Mouse (Mus musculus) small intestine, adult 2 months (tissue): ENCODE measurements around the gene Scpep1. TPM values are rescaled to one million over a fixed set of nuclear protein-coding genes. Genes with fewer than 3 reads are reported as not detected.

Experiments
- H3K27ac ChIP-seq: fragments of 200-500 bp; 2 replicates; pipeline ENCODE4 v1.5.1; 2012; ENCODE audit warnings: low read depth, low read length, control low read depth, inconsistent platforms; ENCODE audit not compliant: insufficient read depth
- H3K27me3 ChIP-seq: fragments of 200-500 bp; 2 replicates; pipeline ENCODE4 v1.6.1; 2012; ENCODE audit warnings: mild to moderate bottlenecking, moderate library complexity, low read length, inconsistent platforms; ENCODE audit not compliant: control insufficient read depth, insufficient read depth
- H3K36me3 ChIP-seq: fragments of 200-500 bp; 2 replicates; pipeline ENCODE4 v1.6.1; 2012; ENCODE audit warnings: mild to moderate bottlenecking, low read length, control low read depth, inconsistent platforms; ENCODE audit not compliant: control insufficient read depth, insufficient read depth
- H3K4me1 ChIP-seq: fragments of 200-500 bp; 2 replicates; pipeline ENCODE4 v1.6.1; 2012; ENCODE audit warnings: low read length, inconsistent platforms, mixed read lengths; ENCODE audit not compliant: control insufficient read depth, insufficient read depth, insufficient read length
- H3K4me3 ChIP-seq: fragments of 200-500 bp; 2 replicates; pipeline ENCODE4 v1.5.1; 2012; ENCODE audit warnings: low read depth, mild to moderate bottlenecking, control low read depth, inconsistent platforms, low read length, moderate library complexity
- CTCF ChIP-seq: fragments of 200-500 bp; IDR thresholded peaks from 2 replicates; pipeline ENCODE4 v1.5.1; 2012; ENCODE audit warnings: low read depth, mild to moderate bottlenecking, control low read depth, inconsistent platforms, low read length, moderate library complexity, mixed read lengths; ENCODE audit not compliant: insufficient replicate concordance, insufficient read length; ENCODE audit errors: extremely low read depth
- POLR2A ChIP-seq: fragments of 200-500 bp; IDR thresholded peaks from 2 replicates; pipeline ENCODE4 v1.6.1; 2012; ENCODE audit warnings: low read depth, mild to moderate bottlenecking, control low read depth, inconsistent platforms, low read length, moderate library complexity
- WGBS: fragments of 180-500 bp; shearing (Covaris S2); methylation state at CpG from one replicate; pipeline ENCODE4 v1.1.7; 2018; 5-methylcytosine and 5-hydroxymethylcytosine counted together
- polyA plus RNA-seq: library from polyadenylated mRNA; depleted of rRNA; stranded (reverse); fragments of >200 nt; gene quantifications from 2 replicates; pipeline ENCODE4 v1.2.3, GENCODE M21; 2012; rRNA removed

The Scpep1 gene
- polyA plus RNA-seq, result 4.7 and 31.1 TPM in 2 replicates

DNA sequence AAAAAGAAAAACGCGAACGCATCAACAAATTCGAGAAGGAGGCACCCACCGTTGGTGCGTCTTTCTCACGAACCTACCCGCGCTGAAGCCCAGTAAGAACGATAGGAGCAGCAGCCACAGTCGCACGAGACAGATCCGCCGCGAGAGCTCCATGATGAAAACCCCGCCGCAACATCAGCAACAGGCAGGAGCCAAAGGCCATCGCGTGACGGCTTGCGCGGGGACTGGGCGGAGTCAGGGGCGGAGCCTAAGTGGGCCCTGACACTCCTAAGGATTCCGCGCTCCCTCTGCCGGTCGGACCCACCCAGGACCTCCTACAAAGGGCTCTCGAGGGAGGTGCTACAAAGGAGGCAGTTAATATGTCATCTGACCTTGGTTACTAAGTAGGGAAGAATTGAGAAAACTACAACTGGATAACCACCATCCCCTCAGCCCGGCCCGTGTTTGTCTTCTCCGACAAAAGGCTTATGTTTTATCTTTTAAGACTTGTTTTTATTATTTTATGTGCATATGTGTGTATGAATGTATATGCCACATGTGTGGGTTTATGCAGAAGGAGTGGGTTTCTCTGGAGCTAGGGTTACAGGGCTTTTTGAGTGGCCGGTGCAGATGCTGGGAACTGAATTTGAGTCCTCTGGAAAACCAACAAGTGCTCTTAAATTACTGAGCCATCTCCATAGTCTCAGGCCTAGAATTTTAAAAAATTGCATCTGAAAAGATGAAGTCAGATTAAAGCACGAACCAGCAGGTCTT is at the start of gene Scpep1:
Gene Scpep1 (minus strand): TSS at position 249 of the 753 bp plus-strand sequence.
- WGBS, result 3% methylated on average over 34 of the region's 34 CpGs
- peak within 1 kb of the TSS; percentile 30; the same call in 1 of the 2 replicates for H3K27ac ChIP-seq
- peak; percentile 85 for TF ChIP-seq CTCF
- peak; percentile 64; the same call in 1 of the 2 replicates for TF ChIP-seq POLR2A

DNA sequence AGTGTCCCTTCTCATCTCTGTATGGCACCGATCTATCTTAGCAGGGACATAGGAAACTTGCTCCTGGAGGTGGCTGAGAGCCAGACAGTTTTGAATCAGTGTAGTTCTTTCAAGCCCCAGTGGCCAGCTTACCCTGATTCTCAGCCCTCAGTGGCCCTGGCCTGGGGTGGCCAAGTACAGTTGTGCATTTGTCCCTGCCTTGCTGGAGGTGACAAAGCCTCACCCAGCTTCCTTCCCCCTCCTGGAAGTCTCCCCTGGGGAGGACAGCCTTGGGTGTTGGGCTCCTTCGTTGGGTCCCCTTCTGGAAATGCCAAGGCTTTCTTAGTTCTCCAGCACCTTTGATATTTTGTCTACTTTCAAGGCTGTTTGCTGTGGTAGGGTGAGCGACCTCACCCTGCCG is 48.5 kb upstream of the Scpep1 start:
- 68% methylated on average over 4 of the region's 4 CpGs for WGBS
- H3K36me3 ChIP-seq, result peaks cover 33% of the 10 kb centered on the region
- H3K27ac ChIP-seq, result no peak overlapping the region
- TF ChIP-seq CTCF (no peak), POLR2A (no peak)
- H3K4me1 ChIP-seq, result peaks cover 29% of the 10 kb centered on the region
- no peaks in the 10 kb centered on the region for H3K27me3 ChIP-seq
- peak overlapping the region; percentile 19 for H3K4me3 ChIP-seq

More for the DNA sequence above, at the start of gene Scpep1:
- H3K36me3 ChIP-seq, result peaks cover 9% of the 10 kb centered on the region
- peaks cover 3% of the 10 kb centered on the region; the same call in 1 of the 2 replicates for H3K4me1 ChIP-seq
- H3K4me3 ChIP-seq, result peak within 1 kb of the TSS; percentile 63
- no peaks in the 10 kb centered on the region for H3K27me3 ChIP-seq

GRCm38 (mm10) chr11:89003078-89003477 is 47.8 kb upstream of the Scpep1 start:
- 19% methylated on average over 6 of the region's 6 CpGs for WGBS
- peaks cover 27% of the 10 kb centered on the region for H3K36me3 ChIP-seq
- H3K4me3 ChIP-seq, result peak overlapping the region; percentile 56
- H3K4me1 ChIP-seq, result peaks cover 28% of the 10 kb centered on the region
- H3K27ac ChIP-seq, result peak overlapping the region; percentile 42
- no peaks in the 10 kb centered on the region for H3K27me3 ChIP-seq
- no peak for TF ChIP-seq CTCF

- Histone ChIP-seq H3K4me3 (peak overlapping the region; percentile 56), H3K36me3 (peaks cover 26% of the 10 kb centered on the region), H3K4me1 (peaks cover 28% of the 10 kb centered on the region), H3K27me3 (no peaks in the 10 kb centered on the region), H3K27ac (peak overlapping the region; percentile 42)
- WGBS, result 24% methylated on average over 5 of the region's 5 CpGs
- TF ChIP-seq CTCF (no peak), POLR2A (no peak)
Measured at GRCm38 (mm10) chr11:89002621-89003020, 47.4 kb upstream of the Scpep1 start.

DNA sequence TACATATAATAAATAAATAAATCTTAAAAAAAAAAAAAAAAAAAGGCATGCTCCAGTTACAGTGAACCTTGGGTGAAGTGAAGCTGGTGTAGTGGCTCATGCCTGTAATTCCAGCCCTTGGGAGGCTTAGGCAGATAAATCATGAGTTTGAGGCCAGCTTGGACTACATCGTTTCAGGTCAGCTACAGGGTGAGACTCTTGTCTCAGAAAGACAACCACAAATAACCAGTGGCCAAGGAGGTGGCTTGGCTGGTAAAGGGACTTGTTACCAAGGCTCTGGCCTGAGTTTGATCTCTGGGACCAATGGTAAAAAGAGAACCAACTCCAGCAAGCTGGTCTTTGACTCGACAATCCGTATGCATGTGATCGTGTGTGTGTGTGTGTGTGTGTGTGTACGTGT is 46.8 kb upstream of the Scpep1 start:
- Histone ChIP-seq H3K36me3 (peaks cover 23% of the 10 kb centered on the region), H3K27ac (peak overlapping the region; percentile 24; the same call in 1 of the 2 replicates), H3K27me3 (no peaks in the 10 kb centered on the region), H3K4me1 (peaks cover 28% of the 10 kb centered on the region), H3K4me3 (peak overlapping the region; percentile 56)
- TF ChIP-seq CTCF (no peak), POLR2A (no peak)
- WGBS, result 55% methylated on average over 5 of the region's 5 CpGs

GRCm38 (mm10) chr11:89001569-89001968 is 46.3 kb upstream of the Scpep1 start:
- H3K4me1 ChIP-seq, result peaks cover 28% of the 10 kb centered on the region
- peaks cover 20% of the 10 kb centered on the region for H3K36me3 ChIP-seq
- H3K4me3 ChIP-seq, result peak overlapping the region; percentile 85
- H3K27ac ChIP-seq, result peak overlapping the region; percentile 54; the same call in 1 of the 2 replicates
- WGBS, result 85% methylated on average over 7 of the region's 7 CpGs
- TF ChIP-seq POLR2A, result no peak
- no peak for TF ChIP-seq CTCF
- no peaks in the 10 kb centered on the region for H3K27me3 ChIP-seq

DNA sequence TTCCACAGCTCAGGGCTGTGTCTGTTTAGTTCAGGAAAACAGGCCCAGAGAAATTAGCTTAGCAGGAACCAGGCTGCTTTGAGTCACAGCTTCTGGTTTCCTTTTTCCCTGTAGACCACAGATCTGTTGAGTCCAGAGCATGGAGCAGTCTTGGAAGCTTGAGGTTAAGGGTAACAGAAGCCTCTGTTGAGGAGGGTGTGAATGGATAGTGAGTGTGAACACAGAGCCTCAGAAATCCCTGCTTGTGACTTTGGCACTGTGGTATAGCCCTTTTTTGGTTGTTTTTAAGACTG is 45.2 kb upstream of the Scpep1 start:
- no peaks in the 10 kb centered on the region for H3K27me3 ChIP-seq
- peak overlapping the region; percentile 85 for H3K4me3 ChIP-seq
- TF ChIP-seq CTCF, result no peak
- TF ChIP-seq POLR2A, result no peak
- peaks cover 10% of the 10 kb centered on the region for H3K36me3 ChIP-seq
- H3K4me1 ChIP-seq, result peaks cover 33% of the 10 kb centered on the region
- H3K27ac ChIP-seq, result peak overlapping the region; percentile 83

GRCm38 (mm10) chr11:88999723-89000526 is 44.7 kb upstream of the Scpep1 start:
- TF ChIP-seq CTCF, result no peak
- TF ChIP-seq POLR2A, result no peak
- Histone ChIP-seq H3K27me3 (no peaks in the 10 kb centered on the region), H3K27ac (peak overlapping the region; percentile 83), H3K4me1 (peaks cover 33% of the 10 kb centered on the region), H3K36me3 (peaks cover 6% of the 10 kb centered on the region), H3K4me3 (peak overlapping the region; percentile 85)
- 3% methylated on average over 33 of the region's 33 CpGs for WGBS
